Mouse (Mus musculus) gastrocnemius, postnatal 14 days (tissue): ENCODE measurements around the gene Ggt7. TPM values are rescaled to one million over a fixed set of nuclear protein-coding genes. Genes with fewer than 3 reads are reported as not detected.
"Not testable (repeated sequence)": the region's sequence is repeated elsewhere in the genome, so short reads cannot be mapped to it uniquely, and the experiment has no call there.

ENCODE experiments used
- DNase-seq: peaks from one replicate; pipeline ENCODE4 v3.0.0; 2021; ENCODE audit warnings: mixed read lengths
- intact Hi-C: fragments of 180-260 bp; cut with DNase I; formaldehyde crosslinking; loops from one replicate; pipeline ENCODE4 v1.15.1; 2025; ENCODE audit warnings: low total_unique reads
- total RNA-seq, 2 experiments: library from RNA; stranded (reverse); gene quantifications; 2 replicates each; pipeline ENCODE4 v1.2.3; 2021

The Ggt7 gene
- total RNA-seq, 2 experiments from 2014 or later = 0.57 to 1.2 TPM

- peak; percentile 78 for DNase-seq
- intact Hi-C loops = loop anchor here (2.0 kb wide), 1 partner anchor 106 kb away; no protein-coding TSS in a partner anchor
These were observed 3.4 kb downstream of the Ggt7 start for GRCm38 (mm10) chr2:155514666-155515065.

DNA sequence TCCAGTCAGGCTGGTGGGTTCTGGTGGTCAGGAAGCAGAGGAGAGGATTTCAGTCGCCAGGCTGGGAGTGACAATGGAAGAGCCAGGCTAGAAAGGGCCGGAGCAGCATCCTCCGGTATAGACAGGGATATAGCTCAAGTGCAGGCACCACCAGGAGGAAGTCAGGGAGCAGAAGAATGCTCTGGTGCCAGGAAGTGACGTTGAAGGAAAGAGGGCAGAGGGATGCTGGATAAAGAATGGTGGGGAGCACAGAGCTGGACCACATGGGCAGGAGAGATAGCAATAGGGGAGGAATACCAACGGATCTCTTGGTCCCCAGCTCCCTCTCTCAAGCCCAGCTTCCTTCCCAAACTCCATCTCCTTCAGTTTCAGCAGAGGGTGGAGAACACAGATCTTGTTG is 4.5 kb downstream of the Ggt7 start:
- intact Hi-C loops = no loop called here
- no peak for DNase-seq

- intact Hi-C loops = no loop called here
- DNase-seq = peak; percentile 32
These were observed 5.6 kb downstream of the Ggt7 start for GRCm38 (mm10) chr2:155512479-155512878.

GRCm38 (mm10) chr2:155507721-155508470 is 10.1 kb downstream of the Ggt7 start:
- no peak for DNase-seq

GRCm38 (mm10) chr2:155505811-155506210 is 12.2 kb downstream of the Ggt7 start:
- intact Hi-C loops = no loop called here

More at GRCm38 (mm10) chr2:155507721-155508470, 10.1 kb downstream of the Ggt7 start:
- intact Hi-C loops = no loop called here

DNA sequence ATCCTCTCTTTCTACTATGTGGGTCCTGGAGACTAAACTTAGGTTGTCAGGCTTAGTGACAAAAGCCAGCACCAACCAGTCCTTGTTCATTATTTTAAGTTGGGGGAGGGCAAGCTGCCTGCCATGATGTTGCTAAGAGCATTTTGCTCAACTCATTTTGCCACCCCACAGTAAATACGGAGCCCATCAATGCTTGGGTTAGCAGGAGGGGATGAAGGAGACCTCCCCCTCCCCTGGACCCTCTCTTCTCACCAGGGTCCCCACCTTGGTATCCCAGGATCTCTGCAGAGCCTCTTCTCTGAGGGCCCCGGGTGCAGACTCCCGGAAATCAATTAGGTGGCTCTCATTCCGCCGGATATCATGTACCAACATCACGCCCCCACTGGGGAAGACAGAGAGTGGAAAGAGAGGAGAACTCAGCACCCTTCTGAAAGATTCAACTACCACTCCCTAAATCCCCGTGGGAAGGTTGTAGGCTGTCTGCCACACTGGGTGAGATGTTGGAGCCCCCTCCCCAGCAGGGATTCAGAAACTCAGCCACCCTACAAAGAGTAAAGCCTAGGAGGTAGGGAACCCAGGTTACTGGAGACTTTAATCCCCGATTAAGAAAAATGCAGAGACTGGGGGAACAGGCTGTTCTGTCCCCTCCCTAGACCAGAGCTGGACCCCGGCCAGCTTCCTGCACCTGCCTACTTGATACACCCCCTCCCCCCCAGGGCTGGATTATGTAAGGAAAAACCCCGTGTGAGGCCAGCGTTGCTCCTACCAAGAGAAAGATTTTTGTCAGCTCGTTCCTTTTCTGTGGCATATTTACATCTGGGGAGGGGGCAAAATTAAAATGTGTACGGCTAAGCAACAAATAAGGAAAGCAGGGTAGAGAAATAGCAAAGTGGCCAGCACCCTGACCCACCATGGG is 13.3 kb downstream of the Ggt7 start:
- intact Hi-C loops = no loop called here
- no peak for DNase-seq

More at GRCm38 (mm10) chr2:155505811-155506210, 12.2 kb downstream of the Ggt7 start:
- DNase-seq = no peak

- intact Hi-C loops = no loop called here
These were observed 15.4 kb downstream of the Ggt7 start for GRCm38 (mm10) chr2:155502596-155502995.

GRCm38 (mm10) chr2:155490998-155491397 is 27.0 kb downstream of the Ggt7 start:
- DNase-seq = no peak
- intact Hi-C loops = no loop called here

More at GRCm38 (mm10) chr2:155502596-155502995, 15.4 kb downstream of the Ggt7 start:
- no peak for DNase-seq

- intact Hi-C loops = no loop called here
- peak; percentile 45 for DNase-seq
These were observed 36.0 kb downstream of the Ggt7 start for GRCm38 (mm10) chr2:155482021-155482420.

DNA sequence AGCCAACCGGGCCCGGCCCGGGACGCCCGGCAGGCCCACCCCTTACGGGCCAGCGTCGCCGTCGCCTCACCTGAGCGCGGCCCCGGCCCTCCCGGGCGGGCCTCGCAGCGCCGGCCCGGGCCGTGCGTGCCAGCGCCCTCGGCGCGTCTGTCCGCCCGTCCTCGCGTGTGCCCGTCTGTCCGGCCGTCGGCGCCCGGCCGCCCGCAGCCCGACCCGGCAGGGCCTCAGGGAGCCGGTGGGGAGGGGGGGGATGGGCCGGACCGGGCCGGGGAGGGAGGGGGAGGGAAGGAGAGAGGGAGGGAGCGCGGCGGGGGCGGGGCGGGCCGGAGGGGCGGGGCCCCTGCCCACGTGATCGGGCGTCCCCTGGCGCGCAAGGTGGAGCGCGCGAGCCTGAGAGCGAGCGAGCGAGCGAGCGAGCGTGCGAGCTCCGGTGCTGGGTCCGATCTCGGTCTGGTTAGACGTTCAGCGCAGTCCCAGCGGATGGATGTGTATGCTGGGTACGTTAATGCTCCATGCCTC is 44.4 kb downstream of the Ggt7 start, which contains the start of gene Ncoa6:
Gene Ncoa6, minus strand, starts transcription at position 325 of the 519 bp plus-strand sequence.
- intact Hi-C loops = no loop called here
- peak; percentile 75 for DNase-seq

DNA sequence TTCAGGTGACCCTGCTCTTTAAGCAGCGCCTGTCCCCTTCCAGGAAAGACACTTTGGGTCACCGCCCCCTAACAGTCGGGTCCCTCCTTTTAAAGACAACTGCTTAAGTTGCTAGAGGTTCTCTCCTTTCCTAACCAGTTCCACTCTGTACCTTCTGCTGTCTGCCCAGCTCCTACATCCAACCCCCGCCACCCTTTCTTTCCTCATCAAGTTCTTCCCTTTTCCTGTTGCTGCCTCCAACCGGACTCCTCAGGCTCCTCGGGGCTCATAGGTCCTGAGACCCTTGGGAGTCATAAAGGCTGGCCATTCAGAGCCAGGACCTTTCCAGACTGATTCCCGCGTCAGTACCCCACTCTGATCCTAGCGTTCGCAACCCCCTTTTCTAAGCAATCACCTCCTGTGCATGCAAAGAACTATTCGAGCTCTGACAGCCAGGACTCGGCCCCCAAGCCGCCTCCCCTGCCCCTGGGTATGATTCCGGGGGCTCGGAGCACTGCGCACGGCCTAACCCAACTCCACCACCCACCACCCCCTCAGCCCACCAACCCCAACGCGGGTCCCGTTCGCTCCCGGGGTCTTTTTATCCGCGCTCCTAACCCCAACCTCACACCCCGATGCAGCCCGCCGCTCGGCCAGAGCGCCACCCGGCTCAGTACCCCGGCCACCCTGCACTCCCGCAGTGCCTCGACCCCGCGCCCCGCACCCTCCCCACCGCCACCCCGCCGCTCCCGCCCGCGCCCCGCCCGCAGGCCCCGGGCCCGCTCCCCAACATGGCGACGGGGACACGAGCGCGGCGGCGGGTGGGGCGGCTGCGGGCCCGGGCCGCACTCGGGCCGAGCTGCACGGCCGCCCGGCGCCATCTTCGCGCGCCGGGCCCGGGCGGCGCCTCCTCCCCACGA is 45.1 kb downstream of the Ggt7 start:
- intact Hi-C loops = no loop called here
- peak; percentile 44 for DNase-seq

DNA sequence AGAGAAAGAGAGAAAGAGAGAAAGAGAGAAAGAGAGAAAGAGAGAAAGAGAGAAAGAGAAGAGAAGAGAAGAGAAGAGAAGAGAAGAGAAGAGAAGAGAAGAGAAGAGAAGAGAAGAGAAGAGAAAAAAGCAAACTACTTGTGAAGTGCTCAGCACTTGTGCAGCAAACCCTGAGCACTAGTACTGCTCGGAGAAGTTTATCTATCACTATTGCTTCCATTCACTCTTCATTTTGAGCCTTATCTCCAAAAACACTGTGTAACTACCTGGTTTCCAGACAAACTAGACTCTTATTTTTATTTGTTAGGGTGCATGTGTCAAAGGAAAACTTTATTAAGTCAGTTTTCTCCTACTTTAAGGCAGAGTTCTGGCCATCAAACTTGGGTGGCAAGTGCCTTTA is 51.2 kb downstream of the Ggt7 start:
- DNase-seq = no peak
- intact Hi-C loops = no loop called here

DNA sequence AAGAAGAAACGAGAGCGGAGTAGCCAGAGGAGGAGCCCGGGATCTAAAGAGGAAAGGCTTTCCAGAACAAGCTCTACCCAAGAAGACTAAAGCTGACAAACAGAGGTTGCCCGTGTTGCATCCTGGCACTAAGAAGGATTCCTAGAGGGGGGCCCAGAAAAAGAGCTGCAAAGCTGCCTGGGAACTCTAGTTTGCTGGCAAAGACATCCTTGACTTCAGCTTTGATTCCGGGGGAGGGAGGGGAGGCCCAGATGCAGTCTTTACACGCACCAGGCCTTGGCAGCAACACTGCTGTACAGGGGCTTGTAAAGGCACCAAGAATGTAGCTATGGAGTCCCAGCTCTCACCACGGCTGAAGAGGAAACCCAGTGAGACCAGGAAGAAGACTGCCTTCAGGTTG is 64.4 kb downstream of the Ggt7 start:
- no peak for DNase-seq

GRCm38 (mm10) chr2:155451256-155451655 is 66.8 kb downstream of the Ggt7 start:
- intact Hi-C loops = no loop called here

More for the DNA sequence above, 64.4 kb downstream of the Ggt7 start:
- intact Hi-C loops = no loop called here

DNA sequence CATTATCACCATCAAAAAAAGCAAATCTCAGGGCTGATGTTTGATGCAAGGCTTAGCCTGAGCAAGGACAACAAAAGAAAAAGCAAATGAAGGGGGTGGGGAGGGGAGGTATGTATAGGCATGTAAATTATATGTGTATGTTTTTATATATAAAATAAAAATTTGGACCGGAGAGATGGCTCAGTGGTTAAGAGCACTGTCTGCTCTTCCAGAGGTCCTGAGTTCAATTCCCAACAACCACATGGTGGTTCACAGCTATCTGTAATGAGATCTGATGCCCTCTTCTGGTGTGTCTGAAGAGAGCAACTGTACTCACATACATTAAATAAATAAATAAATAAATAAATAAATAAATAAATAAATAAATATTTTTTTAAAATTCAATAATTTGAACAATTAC is 70.1 kb downstream of the Ggt7 start:
- intact Hi-C loops, DNase-seq: not testable (repeated sequence)

More at GRCm38 (mm10) chr2:155451256-155451655, 66.8 kb downstream of the Ggt7 start:
- DNase-seq = no peak

- intact Hi-C loops = no loop called here
- no peak for DNase-seq
These were observed 74.6 kb downstream of the Ggt7 start for GRCm38 (mm10) chr2:155443446-155443845.

GRCm38 (mm10) chr2:155442916-155443315 is 75.1 kb downstream of the Ggt7 start:
- intact Hi-C loops = no loop called here

More at GRCm38 (mm10) chr2:155442916-155443315, 75.1 kb downstream of the Ggt7 start:
- no peak for DNase-seq
